Mouse (Mus musculus) hematopoietic stem cell, adult 5-6 weeks (primary cell): ENCODE results near the gene Ccdc86. TPM values are rescaled to one million over a fixed set of nuclear protein-coding genes. Genes with fewer than 3 reads are reported as not detected.

Experiments
- ATAC-seq, 2 experiments: fragments of 125-278 bp in 1 of 2; replicated peaks in 1 of 2; 2 replicates each; pipeline ENCODE4 v1.8.0; 2016 to 2017; ENCODE audit warnings: inconsistent platforms in 2 of 2, mild to moderate bottlenecking in 2 of 2, moderate number of reproducible peaks in 2 of 2, low read depth in 1 of 2, moderate TSS enrichment in 1 of 2; ENCODE audit not compliant: low FRiP score in 2 of 2, poor library complexity in 2 of 2, severe bottlenecking in 2 of 2, insufficient read depth in 1 of 2, low TSS enrichment in 1 of 2
- total RNA-seq: library from RNA; stranded (forward); fragments of 172-1452, 232-1000 nt; gene quantifications from 2 replicates; pipeline ENCODE4 v1.2.3, GENCODE M21; 2017

Ccdc86 gene
- total RNA-seq, 1 experiment from 2014 or later: 23.7 TPM

DNA sequence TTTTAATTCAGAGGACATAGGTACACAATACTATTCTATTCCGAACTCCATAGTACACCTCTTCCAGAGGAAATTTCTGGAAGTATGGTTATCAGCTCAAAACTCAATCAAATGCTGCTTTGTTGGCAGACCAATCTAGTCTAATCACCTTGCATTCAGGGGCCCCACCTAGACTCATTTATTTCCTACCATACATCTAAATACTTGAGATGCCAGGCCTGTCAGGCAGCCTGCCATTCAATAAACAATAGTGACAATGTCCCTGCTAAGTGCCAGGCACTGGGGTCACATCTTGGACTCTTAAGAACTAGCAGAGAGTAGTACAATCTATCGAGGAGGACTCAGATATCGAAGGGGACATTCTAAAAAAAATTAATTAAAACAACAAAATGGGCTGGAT, 56.9 kb downstream of the Ccdc86 start:
- no peak for ATAC-seq

Other genes with a start within 250 kb of the Ccdc86 start
- 1.1 and 4.5 TPM in 2 replicates for gene Cd5, start 210.3 kb downstream of the Ccdc86 start, total RNA-seq
- gene Cd6, start 119.2 kb downstream of the Ccdc86 start, total RNA-seq: 1.6 and 3.4 TPM in 2 replicates
- 0.94 and 9.2 TPM in 2 replicates for gene Slc15a3, start 109.5 kb downstream of the Ccdc86 start, total RNA-seq
- gene Tmem132a, start 79.3 kb downstream of the Ccdc86 start, total RNA-seq: 0.40 and 4.1 TPM in 2 replicates
- 17.5 and 20.7 TPM in 2 replicates for gene Tmem109, start 67.3 kb downstream of the Ccdc86 start, total RNA-seq
- 109 and 145 TPM in 2 replicates for gene Prpf19, start 54.0 kb downstream of the Ccdc86 start, total RNA-seq
- not detected in 2 replicates for gene Zp1, start 28.6 kb downstream of the Ccdc86 start, total RNA-seq
- 0.10 and 0.75 TPM in 2 replicates for gene Ptgdr2, start 12.1 kb downstream of the Ccdc86 start, total RNA-seq
- gene Ms4a10, start 25.4 kb upstream of the Ccdc86 start, total RNA-seq: not detected in 2 replicates
- not detected in 2 replicates for gene Ms4a15, start 44.0 kb upstream of the Ccdc86 start, total RNA-seq
- gene Ms4a18, start 68.8 kb upstream of the Ccdc86 start, total RNA-seq: not detected in 2 replicates
- 0.55 TPM in 1 of 2 replicates, not detected in the other for gene Ms4a8a, start 131.8 kb upstream of the Ccdc86 start, total RNA-seq
- gene 1700017D01Rik, start 181.6 kb upstream of the Ccdc86 start, total RNA-seq: not detected in 2 replicates
- gene 1700025F22Rik, start 216.1 kb upstream of the Ccdc86 start, total RNA-seq: not detected in 2 replicates
- gene Ms4a13, start 247.5 kb upstream of the Ccdc86 start, total RNA-seq: not detected in 2 replicates